Mouse (Mus musculus): ENCODE results near the gene Tmub1. TPM values are rescaled to one million over a fixed set of nuclear protein-coding genes. Genes with fewer than 3 reads are reported as not detected.

Gene Tmub1
- 23.7 and 24.6 TPM in 2 replicates for polyA plus RNA-seq (2015; fragmentation: Nextera tagmentation; extraction: Ambion mirVana)

DNA sequence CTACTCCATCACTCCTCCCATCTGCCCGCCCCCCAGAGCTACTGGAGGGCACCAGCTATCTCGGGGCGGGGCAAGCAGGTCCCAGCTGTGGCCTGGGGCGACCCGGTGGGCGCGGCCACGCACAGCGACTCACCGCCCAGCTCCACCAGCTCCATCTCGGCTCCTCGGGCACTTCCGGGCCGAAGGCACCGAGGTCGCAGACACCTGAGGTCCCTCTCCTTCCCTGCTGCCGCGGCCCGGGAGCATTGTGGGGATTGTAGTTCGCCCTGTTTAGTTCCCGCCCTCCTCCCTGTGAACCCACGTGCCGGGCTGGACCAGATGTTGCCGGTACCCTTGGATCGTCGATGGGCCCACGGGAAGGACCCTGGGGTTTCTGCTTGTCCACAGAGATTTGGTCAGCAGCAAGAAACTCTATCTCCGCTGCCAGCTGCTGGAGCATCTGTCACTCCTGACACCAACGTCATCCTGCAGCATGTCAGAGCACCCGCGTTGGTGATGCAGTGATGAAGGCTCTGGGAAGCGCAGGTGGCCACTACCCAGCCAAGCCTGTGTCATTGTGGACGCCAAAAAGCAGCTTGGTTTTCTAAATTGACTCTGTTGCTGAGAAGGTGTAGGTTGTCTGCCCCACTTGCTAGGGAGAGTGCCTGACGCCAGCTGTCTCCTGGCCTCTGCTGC, at the start of gene Tmub1:
Tmub1 (minus strand) TSS at position 231 of the 675 bp plus-strand sequence.
- Histone ChIP-seq H3K9ac (peak within 1 kb of the TSS; percentile 71), H3K4me2 (replicated peaks) (peak within 1 kb of the TSS; percentile 85), H3K27me3 (no peaks in the 10 kb centered on the region), H3K27ac (peak within 1 kb of the TSS; percentile 74), H3K4me3 (peak within 1 kb of the TSS; percentile 66), H3K9me3 (no peaks in the 10 kb centered on the region), H3K36me3 (peaks cover 12% of the 10 kb centered on the region), H3K4me1 (peaks cover 39% of the 10 kb centered on the region)
- ATAC-seq (ENCODE audit: low FRiP score, low read depth), result peak; percentile 72
- WGBS, result 2% methylated on average over 34 of the region's 34 CpGs

DNA sequence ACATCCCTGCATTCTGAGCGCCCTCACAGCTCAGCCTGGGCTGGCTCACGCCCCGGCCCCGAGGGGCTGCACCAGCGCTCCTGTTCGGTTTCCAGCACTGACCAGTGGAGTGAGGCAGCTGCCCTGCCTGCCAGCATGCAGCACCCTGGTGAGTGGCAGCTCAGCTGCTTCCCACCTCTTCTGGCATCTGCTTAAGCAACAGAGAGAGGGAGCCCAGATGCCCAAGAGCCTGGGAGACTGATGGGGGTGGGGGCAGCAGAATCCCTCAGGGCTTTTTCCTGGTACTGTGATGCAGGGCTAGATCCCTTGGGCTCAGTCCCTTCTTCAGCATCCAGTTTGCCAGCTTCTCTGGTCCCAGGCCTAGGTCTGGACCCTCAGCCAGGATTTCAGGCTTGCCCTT, 49.1 kb upstream of the Tmub1 start:
- no peak overlapping the region for H3K27ac ChIP-seq
- whole genome bisulfite sequencing, result 60% methylated on average over 6 of the region's 6 CpGs
- ATAC-seq (ENCODE audit: low FRiP score, low read depth), result no peak

DNA sequence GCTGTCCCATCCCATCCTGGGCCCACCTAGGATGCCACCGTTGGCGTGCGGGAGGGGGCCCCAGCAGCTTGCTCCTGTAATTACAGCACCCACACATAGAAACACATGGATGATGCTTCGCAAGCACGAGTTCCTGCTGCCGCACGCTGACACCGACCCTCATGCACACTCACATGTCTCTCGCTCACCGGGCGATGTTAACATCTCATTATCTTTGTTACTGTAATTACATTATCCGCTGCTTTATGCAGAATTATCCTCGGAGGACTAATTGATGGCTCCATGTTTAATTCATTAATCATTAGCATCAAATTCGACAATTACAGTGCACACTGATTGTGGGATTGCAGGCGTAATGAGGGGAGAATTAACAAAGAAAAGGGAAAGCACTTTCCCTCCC, 47.4 kb upstream of the Tmub1 start:
- no peak for ATAC-seq (ENCODE audit: low FRiP score, low read depth)
- Histone ChIP-seq H3K9me3 (no peaks in the 10 kb centered on the region), H3K9ac (no peak overlapping the region), H3K27ac (no peak overlapping the region), H3K4me2 (replicated peaks) (no peak overlapping the region), H3K27me3 (no peaks in the 10 kb centered on the region), H3K4me1 (peaks cover 4% of the 10 kb centered on the region; the same call in 1 of the 2 replicates), H3K4me3 (no peak overlapping the region), H3K36me3 (peaks cover 99% of the 10 kb centered on the region)
- 90% methylated on average over 15 of the region's 15 CpGs for WGBS

More for the DNA sequence above, 49.1 kb upstream of the Tmub1 start:
- H3K4me3 ChIP-seq, result no peak overlapping the region
- H3K27me3 ChIP-seq, result no peaks in the 10 kb centered on the region
- H3K9ac ChIP-seq, result no peak overlapping the region
- no peaks in the 10 kb centered on the region for H3K4me1 ChIP-seq
- H3K36me3 ChIP-seq, result peaks cover 99% of the 10 kb centered on the region
- H3K9me3 ChIP-seq, result no peaks in the 10 kb centered on the region
- H3K4me2 ChIP-seq (replicated peaks), result no peak overlapping the region

DNA sequence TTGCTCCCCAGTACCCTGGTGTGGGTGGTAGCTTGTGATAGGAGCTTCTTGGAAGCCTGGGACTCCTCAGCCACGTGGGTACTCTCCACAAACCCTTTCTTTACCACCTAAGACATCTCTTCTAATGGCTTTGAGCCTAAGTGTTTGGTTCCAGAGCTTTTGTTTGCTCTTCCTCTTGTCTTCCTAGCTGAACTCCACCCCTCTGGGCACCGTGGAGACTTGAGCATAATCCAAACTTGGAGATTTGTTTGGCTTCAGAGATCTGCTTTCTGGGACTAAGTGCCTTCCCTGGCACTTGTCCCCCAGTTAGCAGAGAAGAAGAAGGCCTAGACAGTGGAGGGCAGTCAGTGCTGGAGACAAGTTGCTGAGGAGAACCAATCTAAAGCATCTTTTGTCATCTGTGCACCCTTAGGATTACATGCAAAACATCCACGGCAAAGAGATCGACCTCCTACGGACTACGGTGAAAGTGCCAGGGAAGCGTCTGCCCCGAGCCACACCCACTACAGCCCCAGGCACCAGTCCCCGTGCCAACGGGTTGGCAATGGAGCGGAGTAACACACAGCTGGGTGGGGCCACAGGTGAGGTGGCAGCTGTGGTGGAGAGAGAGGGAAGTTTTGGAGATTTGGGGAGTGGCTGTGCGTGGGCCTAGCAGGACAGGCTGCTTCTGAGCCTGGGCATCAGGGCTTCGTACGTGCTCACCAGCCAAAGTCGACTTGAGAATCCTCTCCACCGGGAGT, 45.1 kb upstream of the Tmub1 start:
- no peak for ATAC-seq (ENCODE audit: low FRiP score, low read depth)
- 90% methylated on average over 16 of the region's 16 CpGs for WGBS
- peaks cover 99% of the 10 kb centered on the region for H3K36me3 ChIP-seq

DNA sequence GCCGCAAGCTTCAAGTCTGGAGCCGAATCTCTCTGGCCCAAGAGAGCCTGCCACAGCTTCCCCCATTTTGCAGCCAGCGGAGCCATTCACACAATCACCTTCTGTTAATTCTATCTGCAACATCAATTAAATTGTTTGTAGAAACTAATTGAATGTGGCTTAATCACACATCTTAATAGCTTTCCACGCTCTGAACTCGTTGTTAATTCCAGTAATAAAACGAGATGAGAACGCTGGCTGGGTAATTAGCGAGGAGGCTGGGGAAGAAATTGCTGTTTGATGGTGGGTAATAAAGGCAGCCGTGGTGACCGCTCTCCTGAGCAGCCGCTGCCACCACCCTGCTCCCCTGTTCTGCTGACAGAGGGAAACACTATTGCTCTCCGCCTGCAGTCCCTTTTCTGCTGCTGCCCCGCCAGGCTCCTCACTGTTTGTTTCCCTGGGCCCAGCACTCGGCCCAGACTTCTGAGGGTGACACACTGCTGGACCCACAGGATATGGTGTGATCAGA, 42.8 kb upstream of the Tmub1 start:
- Histone ChIP-seq H3K36me3 (peaks cover 91% of the 10 kb centered on the region), H3K9me3 (no peaks in the 10 kb centered on the region), H3K4me3 (no peak overlapping the region), H3K27ac (no peak overlapping the region), H3K9ac (no peak overlapping the region), H3K4me1 (peaks cover 22% of the 10 kb centered on the region), H3K27me3 (no peaks in the 10 kb centered on the region), H3K4me2 (replicated peaks) (no peak overlapping the region)
- no peak for ATAC-seq (ENCODE audit: low FRiP score, low read depth)
- WGBS, result 31% methylated on average over 14 of the region's 14 CpGs

More for the DNA sequence above, 45.1 kb upstream of the Tmub1 start:
- Histone ChIP-seq H3K27me3 (no peaks in the 10 kb centered on the region), H3K9me3 (no peaks in the 10 kb centered on the region), H3K4me3 (no peak overlapping the region), H3K27ac (no peak overlapping the region), H3K4me1 (peaks cover 8% of the 10 kb centered on the region; the same call in 1 of the 2 replicates), H3K9ac (no peak overlapping the region), H3K4me2 (replicated peaks) (no peak overlapping the region)

DNA sequence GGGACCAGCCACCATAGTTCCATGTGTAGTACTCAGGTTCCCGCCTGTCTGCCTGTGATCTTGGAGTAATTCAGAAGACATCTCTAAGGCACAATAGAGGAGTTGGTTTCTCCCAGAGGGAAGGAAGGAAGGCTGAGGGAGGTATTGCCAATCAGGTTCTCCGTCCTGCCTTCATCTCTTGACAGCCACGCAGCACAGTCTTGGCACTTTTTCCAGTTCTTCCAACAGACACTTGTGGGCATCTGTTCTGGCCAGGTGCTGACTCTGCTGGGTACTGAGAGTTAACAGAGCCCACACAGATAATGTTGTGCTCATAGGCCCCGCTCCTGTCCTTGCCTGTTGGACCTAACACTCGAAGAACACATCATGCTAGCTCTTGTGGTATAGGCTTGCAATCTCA, 39.1 kb upstream of the Tmub1 start:
- Histone ChIP-seq H3K27ac (no peak overlapping the region), H3K9me3 (no peaks in the 10 kb centered on the region), H3K9ac (no peak overlapping the region), H3K4me2 (replicated peaks) (no peak overlapping the region), H3K27me3 (peaks cover 6% of the 10 kb centered on the region; the same call in 1 of the 2 replicates), H3K36me3 (peaks cover 81% of the 10 kb centered on the region), H3K4me1 (peaks cover 47% of the 10 kb centered on the region), H3K4me3 (no peak overlapping the region)
- ATAC-seq (ENCODE audit: low FRiP score, low read depth), result no peak
- WGBS, result 89% methylated on average over 5 of the region's 5 CpGs

DNA sequence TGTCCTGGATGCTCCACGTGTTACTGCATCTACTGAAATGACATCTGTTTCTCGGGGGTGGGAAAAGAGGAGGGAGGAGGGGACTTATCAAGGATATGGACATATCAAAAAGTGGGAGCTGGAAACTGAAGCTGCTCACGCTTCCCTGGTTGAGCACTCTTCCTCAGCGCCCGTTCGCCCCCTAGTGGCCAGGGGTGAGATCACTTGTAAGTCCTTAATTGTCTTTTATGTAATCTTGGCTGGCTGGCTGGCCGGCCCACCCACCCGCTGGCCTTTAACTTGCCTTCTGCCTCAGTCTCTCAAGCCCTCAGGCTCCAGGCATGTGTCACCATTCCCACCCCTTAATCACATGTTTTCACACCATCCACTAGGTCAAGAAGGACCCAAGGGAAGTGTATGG, 38.4 kb upstream of the Tmub1 start:
- Histone ChIP-seq H3K4me2 (replicated peaks) (no peak overlapping the region), H3K36me3 (peaks cover 81% of the 10 kb centered on the region), H3K9me3 (no peaks in the 10 kb centered on the region), H3K9ac (no peak overlapping the region), H3K4me3 (no peak overlapping the region), H3K27ac (no peak overlapping the region), H3K27me3 (peaks cover 6% of the 10 kb centered on the region; the same call in 1 of the 2 replicates), H3K4me1 (peaks cover 49% of the 10 kb centered on the region)
- ATAC-seq (ENCODE audit: low FRiP score, low read depth), result no peak
- under 1% methylated on average over 8 of the region's 8 CpGs for WGBS

DNA sequence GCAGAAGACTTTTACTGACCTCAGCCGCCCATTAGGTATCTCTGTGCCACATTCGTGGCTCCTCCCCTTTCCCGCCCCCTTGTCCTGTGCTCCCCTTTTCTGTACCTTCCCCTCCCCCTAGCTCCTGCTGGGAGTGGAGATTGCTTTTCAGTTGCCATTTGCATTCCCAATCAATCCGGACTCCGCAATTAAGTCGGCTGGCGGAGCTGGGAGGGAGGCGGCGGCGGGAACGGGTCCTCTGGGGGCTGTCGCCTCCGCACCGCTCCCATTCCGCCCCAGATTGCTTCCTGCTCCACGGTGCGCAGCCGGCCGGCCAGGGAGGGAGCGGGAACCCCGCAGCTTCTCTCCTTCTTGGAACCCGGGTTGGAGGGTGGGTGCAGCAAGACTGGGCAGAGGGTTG, 37.3 kb upstream of the Tmub1 start:
- H3K4me1 ChIP-seq, result peaks cover 45% of the 10 kb centered on the region
- no peak overlapping the region for H3K27ac ChIP-seq
- no peaks in the 10 kb centered on the region for H3K9me3 ChIP-seq
- H3K27me3 ChIP-seq, result peaks cover 6% of the 10 kb centered on the region; the same call in 1 of the 2 replicates
- H3K36me3 ChIP-seq, result peaks cover 81% of the 10 kb centered on the region
- no peak for ATAC-seq (ENCODE audit: low FRiP score, low read depth)
- peak overlapping the region; percentile 51 for H3K4me2 ChIP-seq (replicated peaks)
- peak overlapping the region; percentile 8 for H3K4me3 ChIP-seq
- peak overlapping the region; percentile 46 for H3K9ac ChIP-seq
- WGBS, result 22% methylated on average over 22 of the region's 22 CpGs

DNA sequence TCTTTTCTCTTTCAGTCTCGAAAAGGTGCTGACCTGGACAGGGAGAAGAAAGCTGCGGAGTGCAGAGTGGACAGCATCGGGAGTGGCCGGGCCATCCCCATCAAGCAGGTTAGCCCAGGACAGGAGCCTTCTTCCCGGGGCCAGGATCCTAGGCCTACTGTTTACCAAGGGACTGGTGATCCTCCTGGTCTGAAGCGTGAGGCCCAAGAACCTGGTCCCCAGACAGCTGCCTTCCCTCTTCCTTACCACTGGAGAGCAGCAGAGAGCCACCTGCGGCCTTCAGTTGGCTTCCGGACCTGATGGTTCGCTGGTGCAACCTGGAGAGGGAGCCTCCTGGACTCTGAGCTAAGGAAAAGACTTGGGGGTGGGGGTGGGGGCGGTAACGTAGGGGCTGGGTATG, 35.7 kb upstream of the Tmub1 start:
- WGBS, result 25% methylated on average over 11 of the region's 11 CpGs
- H3K9me3 ChIP-seq, result no peaks in the 10 kb centered on the region
- H3K4me2 ChIP-seq (replicated peaks), result no peak overlapping the region
- peaks cover 6% of the 10 kb centered on the region; the same call in 1 of the 2 replicates for H3K27me3 ChIP-seq
- H3K9ac ChIP-seq, result 0 out of 2 replicates have a peak overlapping the region, but pooled peaks have one; percentile 40
- peaks cover 42% of the 10 kb centered on the region for H3K4me1 ChIP-seq
- no peak overlapping the region for H3K27ac ChIP-seq
- ATAC-seq (ENCODE audit: low FRiP score, low read depth), result peak; percentile 49; the same call in 1 of the 2 replicates
- peaks cover 81% of the 10 kb centered on the region for H3K36me3 ChIP-seq
- H3K4me3 ChIP-seq, result no peak overlapping the region

DNA sequence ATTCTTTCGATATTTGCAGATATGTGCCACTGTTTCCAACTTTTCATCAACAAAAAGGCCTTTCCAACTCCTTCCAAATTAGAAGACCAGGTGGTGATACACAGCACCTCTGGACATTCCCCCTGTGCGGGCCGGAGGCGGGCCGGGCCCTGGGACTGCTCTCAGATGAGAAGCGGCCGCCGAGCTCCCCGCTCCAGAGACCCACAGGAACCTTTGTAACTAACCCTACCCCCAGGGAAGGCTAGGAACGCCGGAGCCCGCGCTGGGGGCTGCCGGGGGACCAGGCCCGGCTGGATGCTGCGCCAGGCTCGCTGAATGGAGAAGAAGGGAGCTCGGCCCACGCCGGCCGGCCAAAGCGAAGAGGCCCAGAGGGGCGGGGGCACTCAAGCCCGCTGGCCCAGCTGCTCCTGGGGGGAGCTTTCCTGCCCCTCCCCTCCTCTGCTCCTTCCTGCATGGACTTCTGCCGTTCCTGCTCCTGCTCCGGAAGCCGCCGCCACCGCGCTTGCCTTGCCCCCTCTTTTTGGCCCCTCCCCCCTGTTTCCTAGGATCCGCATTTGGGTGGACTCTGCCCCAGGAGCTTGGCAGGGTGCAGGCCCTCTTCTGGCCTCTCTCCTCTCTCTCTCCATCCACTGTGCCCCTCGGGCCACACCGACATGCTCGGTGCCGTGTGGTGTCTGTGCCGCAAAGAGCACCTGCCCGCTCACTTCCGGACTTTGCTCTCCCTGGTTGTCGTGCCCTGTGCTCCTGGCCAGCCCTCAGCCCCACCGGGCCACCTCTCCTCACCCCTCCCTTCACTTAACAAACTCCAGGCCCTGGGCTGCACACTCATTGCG, 34.8 kb upstream of the Tmub1 start:
- Histone ChIP-seq H3K9ac (peak overlapping the region; percentile 40), H3K27me3 (peaks cover 6% of the 10 kb centered on the region; the same call in 1 of the 2 replicates), H3K27ac (no peak overlapping the region), H3K36me3 (peaks cover 81% of the 10 kb centered on the region), H3K4me1 (peaks cover 41% of the 10 kb centered on the region), H3K9me3 (no peaks in the 10 kb centered on the region), H3K4me2 (replicated peaks) (no peak overlapping the region), H3K4me3 (no peak overlapping the region)
- WGBS, result 44% methylated on average over 40 of the region's 41 CpGs
- no peak for ATAC-seq (ENCODE audit: low FRiP score, low read depth)

DNA sequence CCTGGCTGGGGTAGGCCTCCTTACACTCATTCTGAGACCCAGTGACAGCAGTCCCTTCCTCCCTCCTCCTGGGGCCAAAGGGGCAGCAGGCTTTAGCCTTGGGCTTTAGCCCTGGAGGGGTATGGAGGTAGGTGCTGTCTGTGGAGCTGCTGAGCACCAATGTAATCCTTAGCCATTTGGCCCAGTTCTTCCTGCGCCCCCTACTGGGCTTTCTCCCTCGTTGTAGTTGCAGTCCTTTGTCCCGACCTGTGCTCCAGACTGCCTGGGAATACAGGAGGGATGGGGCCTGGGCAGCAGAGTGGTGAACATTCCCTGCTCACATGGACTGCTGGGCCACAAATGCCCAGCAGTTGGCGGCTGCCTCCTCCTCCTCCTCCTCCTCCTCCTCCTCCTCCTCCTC, 34.0 kb upstream of the Tmub1 start:
- Histone ChIP-seq H3K9ac (0 out of 2 replicates have a peak overlapping the region, but pooled peaks have one; percentile 6), H3K9me3 (no peaks in the 10 kb centered on the region), H3K27me3 (peaks cover 6% of the 10 kb centered on the region; the same call in 1 of the 2 replicates), H3K4me1 (peaks cover 39% of the 10 kb centered on the region), H3K36me3 (peaks cover 81% of the 10 kb centered on the region), H3K27ac (no peak overlapping the region), H3K4me2 (replicated peaks) (no peak overlapping the region), H3K4me3 (no peak overlapping the region)
- 0% methylated on average over 3 of the region's 4 CpGs for WGBS
- peak; percentile 42; the same call in 1 of the 2 replicates for ATAC-seq (ENCODE audit: low FRiP score, low read depth)
